Mouse (Mus musculus): Measurements from ENCODE around the gene Tango6.
"Not testable (repeated sequence)": the region's sequence is repeated elsewhere in the genome, so short reads cannot be mapped to it uniquely, and the experiment has no call there.

Tango6 gene

GRCm38 (mm10) chr8:106761317-106761716 is 78.4 kb downstream of the Tango6 start:
- DNase-seq (ENCODE audit: low spot score in 2 of 2): no peak

GRCm38 (mm10) chr8:106761867-106762523 is 79.1 kb downstream of the Tango6 start:
- no peak for DNase-seq (ENCODE audit: low spot score in 2 of 2)

- no peak for DNase-seq (ENCODE audit: low spot score in 2 of 2)
These were observed 81.7 kb downstream of the Tango6 start for GRCm38 (mm10) chr8:106764529-106764928.

DNA sequence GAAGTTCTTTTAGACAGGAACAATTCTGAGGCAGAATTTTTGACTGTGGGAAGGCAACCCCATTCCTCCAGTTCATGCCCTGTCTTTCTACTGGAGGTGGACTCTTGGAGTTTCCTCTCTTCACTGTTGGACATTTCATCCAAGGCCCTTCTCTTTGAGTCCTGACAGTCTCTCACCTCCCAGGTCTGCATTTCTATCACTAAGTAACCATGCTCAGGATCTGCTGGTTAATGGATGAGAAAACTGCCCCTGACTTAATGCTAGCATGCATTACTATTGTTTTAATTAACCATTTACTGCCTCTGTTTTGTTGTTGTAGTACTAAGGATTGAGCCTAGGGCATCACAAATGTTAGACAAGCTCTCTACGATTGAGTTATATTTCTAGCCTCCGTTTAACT is 82.7 kb downstream of the Tango6 start:
- no peak for DNase-seq (ENCODE audit: low spot score in 2 of 2)

GRCm38 (mm10) chr8:106766736-106767135 is 83.9 kb downstream of the Tango6 start:
- DNase-seq (ENCODE audit: low spot score in 2 of 2): no peak

GRCm38 (mm10) chr8:106769147-106769805 is 86.4 kb downstream of the Tango6 start:
- no peak for DNase-seq (ENCODE audit: low spot score in 2 of 2)

- peak; percentile 13 to 24 for DNase-seq (ENCODE audit: low spot score in 2 of 2)
These were observed 87.8 kb downstream of the Tango6 start for GRCm38 (mm10) chr8:106770596-106771179.

- no peak for DNase-seq (ENCODE audit: low spot score in 2 of 2)
These were observed 89.2 kb downstream of the Tango6 start for GRCm38 (mm10) chr8:106772094-106772493.

DNA sequence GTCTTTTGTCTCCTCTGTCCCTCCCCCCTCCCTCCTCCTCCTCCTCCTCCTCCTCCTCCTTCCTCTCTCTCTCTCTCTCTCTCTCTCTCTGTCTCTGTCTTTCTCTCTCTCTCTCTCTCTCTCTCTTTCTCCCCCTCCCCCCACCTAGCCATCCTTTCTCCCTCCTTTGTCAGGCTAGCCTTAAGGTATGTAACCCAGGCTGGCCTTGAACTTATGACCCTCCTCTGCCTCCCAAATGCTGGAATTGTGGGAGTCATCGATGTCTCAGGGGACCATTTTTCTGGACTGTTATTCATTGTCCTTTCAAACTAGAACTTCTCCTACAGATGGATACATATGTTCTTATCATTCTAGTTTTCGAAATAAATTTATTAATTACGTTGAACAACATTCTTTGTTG is 89.6 kb downstream of the Tango6 start:
- no peak for DNase-seq (ENCODE audit: low spot score in 2 of 2)

DNA sequence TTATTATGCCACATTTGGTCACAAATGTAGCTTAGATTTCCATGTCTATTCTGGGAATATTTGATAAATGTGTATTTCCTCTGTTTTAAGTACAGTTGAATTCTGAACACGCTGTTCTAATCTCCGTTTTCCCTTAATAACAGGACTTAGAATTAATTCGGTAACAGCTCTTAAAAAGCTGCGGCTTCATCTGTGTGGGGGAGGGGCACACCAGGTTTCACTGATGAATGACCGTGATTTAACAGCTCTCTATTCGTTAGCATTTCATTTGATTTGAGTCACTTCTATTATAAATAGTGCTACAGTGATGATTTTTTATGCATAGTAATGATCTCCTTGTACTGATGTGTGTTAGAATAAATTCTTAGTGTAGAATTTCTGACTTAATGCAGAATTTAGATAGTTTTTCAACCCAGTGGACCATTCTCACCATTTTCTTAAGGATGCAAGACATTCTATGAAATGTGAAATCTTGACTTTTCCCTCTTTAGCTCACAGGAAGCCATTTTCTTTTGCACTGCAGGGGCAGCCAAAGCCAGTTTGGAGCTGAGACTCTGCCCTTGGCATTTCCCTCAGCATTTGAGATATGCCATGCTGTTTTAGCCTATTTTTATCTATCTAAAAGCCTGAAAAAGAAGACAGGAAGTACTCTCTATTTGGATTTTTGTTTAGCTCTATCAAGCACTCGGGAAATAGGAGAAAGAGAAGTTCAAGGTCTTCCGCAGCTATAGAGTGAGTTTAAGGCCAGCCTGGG is 91.9 kb downstream of the Tango6 start:
- no peak for DNase-seq (ENCODE audit: low spot score in 2 of 2)

- DNase-seq (ENCODE audit: low spot score in 2 of 2): no peak
These were observed 106.8 kb downstream of the Tango6 start for GRCm38 (mm10) chr8:106789623-106790022.

DNA sequence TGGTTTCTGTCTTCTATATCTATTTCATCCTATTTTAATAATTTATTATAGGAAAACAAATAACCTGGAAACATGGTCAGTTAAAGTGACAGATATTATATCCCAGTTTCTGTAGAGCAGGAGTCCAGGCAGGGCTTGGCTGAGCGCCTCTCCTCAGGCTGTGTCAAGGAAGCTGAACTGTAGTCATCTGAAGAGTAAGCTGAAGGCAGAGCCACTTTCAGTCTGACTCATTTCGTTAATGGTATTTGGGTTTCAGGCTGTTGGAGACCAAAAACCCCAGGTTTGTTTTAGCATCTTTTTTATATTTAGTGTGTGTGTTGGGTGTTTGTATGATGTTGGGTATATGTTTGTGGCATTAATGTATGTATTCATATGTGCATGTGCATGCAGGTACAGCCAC is 112.0 kb downstream of the Tango6 start:
- DNase-seq (ENCODE audit: low spot score in 2 of 2): no peak

- DNase-seq (ENCODE audit: low spot score in 2 of 2): no peak
These were observed 117.0 kb downstream of the Tango6 start for GRCm38 (mm10) chr8:106799821-106800220.

- no peak for DNase-seq (ENCODE audit: low spot score in 2 of 2)
These were observed 118.4 kb downstream of the Tango6 start for GRCm38 (mm10) chr8:106801261-106801660.

- not testable (repeated sequence) for DNase-seq (ENCODE audit: low spot score in 2 of 2)
These were observed 119.7 kb downstream of the Tango6 start for GRCm38 (mm10) chr8:106802384-106803137.

- DNase-seq (ENCODE audit: low spot score in 2 of 2): no peak
These were observed 123.0 kb downstream of the Tango6 start for GRCm38 (mm10) chr8:106805859-106806258.

GRCm38 (mm10) chr8:106807461-106807860 is 124.6 kb downstream of the Tango6 start:
- DNase-seq (ENCODE audit: low spot score in 2 of 2): no peak

- DNase-seq (ENCODE audit: low spot score in 2 of 2): no peak
These were observed 126.9 kb downstream of the Tango6 start for GRCm38 (mm10) chr8:106809726-106810125.

- DNase-seq (ENCODE audit: low spot score in 2 of 2): no peak
These were observed 127.5 kb downstream of the Tango6 start for GRCm38 (mm10) chr8:106810406-106810805.

- no peak for DNase-seq (ENCODE audit: low spot score in 2 of 2)
These were observed 129.7 kb downstream of the Tango6 start for GRCm38 (mm10) chr8:106812560-106812959.

DNA sequence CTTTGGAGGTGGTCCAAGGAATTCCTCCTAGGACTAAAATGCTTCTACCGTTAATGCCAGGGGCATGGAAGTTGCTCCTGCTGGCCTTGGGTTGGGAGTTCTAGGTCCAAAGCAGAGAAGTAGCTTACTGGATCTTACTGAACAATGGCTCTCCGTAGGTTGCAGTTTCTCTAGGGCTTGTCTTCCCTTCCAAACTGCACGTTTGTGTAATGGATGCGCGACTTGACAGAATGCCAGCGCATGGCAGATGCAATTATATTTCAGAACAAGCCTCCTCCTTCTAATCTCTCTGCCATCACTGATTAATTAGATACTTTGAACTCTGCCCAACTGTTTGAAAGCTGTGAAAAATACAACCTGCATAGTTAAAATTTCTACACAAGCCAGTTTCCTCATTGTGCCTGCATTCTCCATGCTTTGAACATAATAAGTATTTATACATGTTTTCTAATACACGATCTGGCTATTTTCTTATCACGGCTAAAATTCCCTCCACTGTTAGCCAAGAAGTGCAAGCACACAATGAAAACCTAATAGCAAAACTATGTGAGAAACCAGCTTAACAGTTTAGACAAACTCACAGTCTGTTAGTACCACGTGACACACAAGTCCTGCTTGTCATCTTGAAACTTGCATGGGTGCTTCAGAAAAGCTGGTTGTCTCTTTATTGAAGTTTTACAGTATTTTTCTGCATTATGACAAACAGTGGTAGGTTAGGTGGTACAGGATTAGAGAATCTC is 133.7 kb downstream of the Tango6 start:
- no peak for DNase-seq (ENCODE audit: low spot score in 2 of 2)
